Mouse (Mus musculus) spleen, postnatal 10 days (tissue): ENCODE data around the gene Stard13.

Source experiments
- DNase-seq, 2 experiments: peaks; one replicate each; pipeline ENCODE4 v3.0.0; 2021 to 2022; ENCODE audit warnings: low spot score in 2 of 2

Stard13 gene

DNA sequence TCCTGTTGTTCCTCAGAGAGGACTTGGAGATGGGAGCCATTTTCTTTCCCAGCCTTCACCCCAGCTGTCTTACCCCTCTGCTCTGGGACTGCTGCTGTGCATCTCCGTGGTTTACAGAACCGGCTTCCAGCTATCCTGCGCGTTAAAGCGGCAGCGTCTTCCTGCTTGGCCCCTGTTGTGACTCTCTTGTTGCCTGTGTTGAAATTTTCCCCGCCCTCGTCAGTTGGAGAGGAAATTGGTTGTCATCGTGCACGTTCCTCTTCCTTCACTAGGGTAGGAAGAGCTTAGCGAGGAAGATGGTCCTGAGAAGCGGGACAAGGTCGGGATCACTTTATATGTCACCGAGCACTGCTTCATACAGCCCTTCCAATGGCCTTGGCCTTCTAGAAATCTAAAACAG, 212.8 kb downstream of the Stard13 start:
- DNase-seq = no peak

DNA sequence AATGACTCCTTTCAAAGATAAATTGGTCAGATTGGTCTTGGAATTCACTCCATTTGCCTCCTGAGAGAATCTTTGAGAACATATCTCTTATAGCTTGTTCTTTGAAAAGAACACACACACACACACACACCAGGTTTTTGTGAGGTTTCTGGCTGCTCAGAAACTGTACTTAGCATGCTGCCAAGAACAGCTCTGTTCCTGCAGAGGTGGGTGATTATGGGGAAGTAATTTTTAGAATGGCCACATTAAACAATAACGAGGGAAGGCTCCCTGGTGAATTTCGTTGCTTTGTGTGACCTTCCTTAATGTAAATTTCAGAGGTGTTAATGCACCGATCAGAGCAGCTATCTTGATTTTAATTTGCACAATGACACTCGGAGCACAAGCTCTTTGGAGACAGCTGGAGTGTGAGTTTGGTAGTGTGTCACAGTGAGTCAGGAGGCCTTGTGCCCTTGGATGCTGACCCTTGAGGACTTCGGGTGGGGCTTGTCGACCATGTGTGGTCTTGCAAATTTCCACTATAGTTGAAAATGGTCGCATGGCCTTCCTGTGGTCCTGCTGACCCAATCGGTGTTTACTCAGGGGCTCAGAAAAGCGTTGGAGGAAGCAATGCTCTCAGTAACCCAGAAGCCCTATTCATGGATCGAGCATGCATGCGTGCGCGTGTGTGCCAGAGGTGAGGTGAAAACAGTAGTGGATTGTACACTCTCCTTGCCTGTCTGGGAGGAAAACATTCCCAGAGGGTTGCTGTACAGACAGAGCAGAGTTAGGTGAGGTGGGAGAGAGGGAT, 213.4 kb downstream of the Stard13 start:
- DNase-seq = no peak

DNA sequence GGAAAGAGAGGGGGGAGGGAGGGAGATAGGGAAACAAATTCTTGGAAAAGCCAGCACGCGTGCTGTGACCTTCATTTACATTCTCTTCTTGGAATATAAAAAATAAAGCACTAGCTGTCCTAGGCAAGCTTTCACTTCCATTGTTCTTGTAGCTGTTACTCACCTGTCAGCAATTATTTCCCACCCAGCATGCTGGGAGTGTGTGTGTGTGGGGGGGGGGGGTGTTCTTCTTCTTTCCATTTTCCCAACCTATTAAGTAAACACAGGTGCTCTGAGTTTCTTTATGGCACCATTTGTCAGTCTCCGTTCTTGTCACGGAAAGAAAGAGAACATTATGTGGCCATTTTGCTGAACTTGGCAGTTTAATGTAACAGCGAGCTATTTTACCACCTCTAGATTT, 214.7 kb downstream of the Stard13 start:
- no peak for DNase-seq

GRCm38 (mm10) chr5:151018450-151018849, 215.2 kb downstream of the Stard13 start:
- no peak for DNase-seq

DNA sequence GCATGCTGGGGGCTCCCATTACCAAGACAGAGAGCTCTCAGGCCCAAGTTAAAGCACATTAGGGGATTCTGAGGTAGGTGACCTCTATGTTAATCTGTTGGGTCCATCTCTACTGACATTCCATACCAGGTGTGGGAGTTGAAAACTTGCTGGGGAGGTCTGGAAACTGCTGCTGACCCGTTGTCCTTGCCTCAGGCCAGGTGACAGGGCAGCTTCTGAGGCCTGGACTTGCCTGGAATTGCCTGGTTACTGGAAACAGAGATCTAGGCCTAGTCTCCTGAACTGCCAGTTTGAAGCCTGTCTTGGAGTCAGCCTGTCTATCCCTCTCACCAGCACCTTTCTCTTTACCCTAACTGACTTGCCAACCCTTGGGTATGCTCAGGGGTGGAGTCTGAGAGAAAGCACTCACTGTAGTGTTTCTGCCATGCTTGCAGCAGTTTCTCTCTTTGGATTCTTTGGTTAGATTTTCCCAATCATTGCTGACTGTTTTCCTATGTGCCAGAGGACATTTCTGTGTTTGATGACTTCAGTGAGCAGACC, 229.3 kb downstream of the Stard13 start:
- DNase-seq = no peak

GRCm38 (mm10) chr5:151002051-151002450, 231.6 kb downstream of the Stard13 start:
- DNase-seq = no peak

DNA sequence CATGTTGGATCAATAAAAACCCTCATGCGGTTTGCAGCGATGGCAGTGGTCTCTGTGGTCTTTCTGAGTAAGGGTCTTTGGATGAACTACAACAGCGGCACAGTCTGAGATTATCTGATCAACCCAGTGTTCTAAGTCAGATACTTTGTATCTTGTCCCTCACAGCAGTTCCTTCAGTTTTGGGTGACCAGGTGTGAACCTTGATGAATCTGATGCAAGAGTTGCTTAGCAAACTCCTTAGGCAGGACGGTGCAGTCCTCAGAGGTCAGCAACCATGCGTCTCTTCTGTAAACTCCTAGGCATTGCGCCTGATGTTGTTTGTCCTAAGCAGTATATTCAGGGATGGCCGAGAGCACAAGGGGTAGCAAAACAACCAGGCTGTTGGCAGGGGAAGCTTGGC, 232.5 kb downstream of the Stard13 start:
- no peak for DNase-seq

GRCm38 (mm10) chr5:150996586-150996985, 237.1 kb downstream of the Stard13 start:
- no peak for DNase-seq

GRCm38 (mm10) chr5:150994096-150994495, 239.5 kb downstream of the Stard13 start:
- DNase-seq = no peak
